Mouse (Mus musculus) MEL (cell line): ENCODE data around the gene Notch2. TPM values are rescaled to one million over a fixed set of nuclear protein-coding genes. Genes with fewer than 3 reads are reported as not detected.

ENCODE experiments used
- DNase-seq: peaks from one replicate; pipeline ENCODE4 v3.0.0; 2011; ENCODE audit warnings: low read depth, low spot score
- H3K27ac ChIP-seq: 2 replicates; pipeline ENCODE4 v1.5.1; 2012; ENCODE audit warnings: low read depth, mild to moderate bottlenecking, control low read depth, low read length, moderate library complexity; ENCODE audit not compliant: control insufficient read depth
- H3K27me3 ChIP-seq, 2 experiments: fragments of 150-350 bp in 1 of 2; sonication (generic) in 1 of 2; 2 replicates each; pipeline ENCODE4 v1.6.1; 2012; ENCODE audit warnings: low read length in 2 of 2, mild to moderate bottlenecking in 2 of 2, improper control_type of control experiment in 1 of 2, moderate library complexity in 1 of 2; ENCODE audit not compliant: insufficient read depth in 2 of 2, control insufficient read depth in 1 of 2
- H3K36me3 ChIP-seq, 2 experiments: 2 replicates each; pipeline ENCODE4 v1.6.1; 2012 to 2014; ENCODE audit warnings: low read length in 2 of 2, improper control_type of control experiment in 1 of 2, inconsistent platforms in 1 of 2, mild to moderate bottlenecking in 1 of 2; ENCODE audit not compliant: insufficient read depth in 2 of 2, control insufficient read depth in 1 of 2
- H3K4me1 ChIP-seq, 2 experiments: fragments of 150-350 bp in 1 of 2; sonication (generic) in 1 of 2; 2 replicates each; pipeline ENCODE4 v1.6.1; 2012; ENCODE audit warnings: low read length in 2 of 2, improper control_type of control experiment in 1 of 2, mild to moderate bottlenecking in 1 of 2; ENCODE audit not compliant: insufficient read depth in 2 of 2, control insufficient read depth in 1 of 2
- H3K4me3 ChIP-seq, 2 experiments: fragments of 150-350 bp in 1 of 2; sonication (generic) in 1 of 2; 2 replicates each; pipeline ENCODE4 v1.5.1; 2012; ENCODE audit warnings: low read depth in 2 of 2, low read length in 2 of 2, mild to moderate bottlenecking in 2 of 2, moderate library complexity in 2 of 2, control low read depth in 1 of 2, improper control_type of control experiment in 1 of 2; ENCODE audit not compliant: control insufficient read depth in 1 of 2, insufficient read depth in 1 of 2
- H3K79me2 ChIP-seq: 2 replicates; pipeline ENCODE4 v1.6.1; 2012; ENCODE audit warnings: mild to moderate bottlenecking, low read length, moderate library complexity; ENCODE audit not compliant: control insufficient read depth, poor library complexity, insufficient read depth
- H3K9ac ChIP-seq: 2 replicates; pipeline ENCODE4 v1.6.1; 2012; ENCODE audit warnings: low read depth, mild to moderate bottlenecking, control low read depth, low read length, moderate library complexity; ENCODE audit not compliant: control insufficient read depth, poor library complexity, severe bottlenecking
- H3K9me3 ChIP-seq: fragments of 150-350 bp; sonication (generic); replicated peaks from 2 replicates; pipeline ENCODE4 v1.6.1; 2012; ENCODE audit warnings: mild to moderate bottlenecking, low read length, improper control_type of control experiment, moderate library complexity; ENCODE audit not compliant: insufficient read depth
- BHLHE40 ChIP-seq: IDR thresholded peaks from 2 replicates; pipeline ENCODE4 v1.6.1; 2012; ENCODE audit warnings: low read depth, mild to moderate bottlenecking, inconsistent platforms, low read length, improper control_type of control experiment, borderline replicate concordance
- CHD1 ChIP-seq: IDR thresholded peaks from 2 replicates; pipeline ENCODE4 v1.6.1; 2012; ENCODE audit warnings: low read depth, mild to moderate bottlenecking, inconsistent platforms, low read length, improper control_type of control experiment
- E2F4 ChIP-seq: IDR thresholded peaks from 2 replicates; pipeline ENCODE4 v1.6.1; 2011; ENCODE audit warnings: low read depth, low read length, improper control_type of control experiment, borderline replicate concordance
- ELF1 ChIP-seq: IDR thresholded peaks from 2 replicates; pipeline ENCODE4 v1.6.1; 2014; ENCODE audit warnings: low read depth, mild to moderate bottlenecking, inconsistent platforms, low read length, improper control_type of control experiment, moderate library complexity
- EP300 ChIP-seq, 2 experiments: IDR thresholded peaks; 2 replicates each; pipeline ENCODE4 v1.6.1; 2011; ENCODE audit warnings: improper control_type of control experiment in 2 of 2, low read length in 2 of 2, low read depth in 1 of 2, mild to moderate bottlenecking in 1 of 2
- GABPA ChIP-seq: IDR thresholded peaks from 2 replicates; pipeline ENCODE4 v1.6.1; 2012; ENCODE audit warnings: low read depth, mild to moderate bottlenecking, inconsistent platforms, low read length, improper control_type of control experiment, moderate library complexity
- GATA1 ChIP-seq: IDR thresholded peaks from 2 replicates; pipeline ENCODE4 v1.6.1; 2011; ENCODE audit warnings: low read depth, low read length, improper control_type of control experiment
- HCFC1 ChIP-seq: IDR thresholded peaks from 2 replicates; pipeline ENCODE4 v1.6.1; 2012; ENCODE audit warnings: low read depth, mild to moderate bottlenecking, inconsistent platforms, low read length, improper control_type of control experiment, moderate library complexity
- JUND ChIP-seq: IDR thresholded peaks from 2 replicates; pipeline ENCODE4 v1.6.1; 2011; ENCODE audit warnings: low read depth, mild to moderate bottlenecking, improper control_type of control experiment, low read length
- KAT2A ChIP-seq: conservative IDR thresholded peaks from 2 replicates; pipeline ENCODE4 v1.6.1; 2012; ENCODE audit warnings: low read depth, low read length, improper control_type of control experiment, inconsistent platforms
- MAFK ChIP-seq: IDR thresholded peaks from 2 replicates; pipeline ENCODE4 v1.6.1; 2011; ENCODE audit warnings: low read depth, mild to moderate bottlenecking, low read length, improper control_type of control experiment, borderline replicate concordance
- MAX ChIP-seq: IDR thresholded peaks from 2 replicates; pipeline ENCODE4 v1.6.1; 2011; ENCODE audit warnings: low read length, improper control_type of control experiment
- MAZ ChIP-seq: IDR thresholded peaks from 2 replicates; pipeline ENCODE4 v1.6.1; 2012; ENCODE audit warnings: low read depth, mild to moderate bottlenecking, inconsistent platforms, low read length, improper control_type of control experiment
- MEF2A ChIP-seq: IDR thresholded peaks from 2 replicates; pipeline ENCODE4 v1.6.1; 2014; ENCODE audit warnings: low read depth, mild to moderate bottlenecking, inconsistent platforms, low read length, improper control_type of control experiment; ENCODE audit not compliant: poor library complexity, insufficient replicate concordance, severe bottlenecking; ENCODE audit errors: extremely low read depth
- MYB ChIP-seq: IDR thresholded peaks from 2 replicates; pipeline ENCODE4 v1.6.1; 2011; ENCODE audit warnings: mild to moderate bottlenecking, low read depth, low read length, improper control_type of control experiment
- NRF1 ChIP-seq: IDR thresholded peaks from 2 replicates; pipeline ENCODE4 v1.6.1; 2014; ENCODE audit warnings: low read depth, mild to moderate bottlenecking, inconsistent platforms, low read length, improper control_type of control experiment, moderate library complexity; ENCODE audit not compliant: poor library complexity, insufficient read depth, severe bottlenecking
- POLR2A ChIP-seq, 2 experiments: IDR thresholded peaks; 2 replicates each; pipeline ENCODE4 v1.6.1; 2011 to 2012; ENCODE audit warnings: low read length in 2 of 2, mild to moderate bottlenecking in 2 of 2, control low read depth in 1 of 2, improper control_type of control experiment in 1 of 2, low read depth in 1 of 2, moderate library complexity in 1 of 2; ENCODE audit not compliant: control insufficient read depth in 1 of 2, insufficient read depth in 1 of 2, poor library complexity in 1 of 2
- POLR2AphosphoS2 ChIP-seq: IDR thresholded peaks from 2 replicates; pipeline ENCODE4 v1.6.1; 2011; ENCODE audit warnings: low read length, improper control_type of control experiment
- RCOR1 ChIP-seq: IDR thresholded peaks from 2 replicates; pipeline ENCODE4 v1.6.1; 2012; ENCODE audit warnings: low read depth, mild to moderate bottlenecking, inconsistent platforms, low read length, improper control_type of control experiment
- SIN3A ChIP-seq: IDR thresholded peaks from 2 replicates; pipeline ENCODE4 v1.6.1; 2012; ENCODE audit warnings: low read length, improper control_type of control experiment, inconsistent platforms
- SMC3 ChIP-seq: IDR thresholded peaks from 2 replicates; pipeline ENCODE4 v1.6.1; 2011; ENCODE audit warnings: low read depth, low read length, improper control_type of control experiment
- TBP ChIP-seq: IDR thresholded peaks from 2 replicates; pipeline ENCODE4 v1.8.0; 2011; ENCODE audit warnings: low read depth, low read length, improper control_type of control experiment
- TCF12 ChIP-seq: IDR thresholded peaks from 2 replicates; pipeline ENCODE4 v1.6.1; 2014; ENCODE audit warnings: low read depth, mild to moderate bottlenecking, inconsistent platforms, low read length, improper control_type of control experiment, moderate library complexity
- USF1 ChIP-seq: IDR thresholded peaks from 2 replicates; pipeline ENCODE4 v1.6.1; 2014; ENCODE audit warnings: low read depth, mild to moderate bottlenecking, inconsistent platforms, low read length, improper control_type of control experiment, moderate library complexity
- ZC3H11A ChIP-seq: IDR thresholded peaks from 2 replicates; pipeline ENCODE4 v1.6.1; 2012; ENCODE audit warnings: low read depth, mild to moderate bottlenecking, inconsistent platforms, low read length, improper control_type of control experiment
- ZKSCAN1 ChIP-seq: IDR thresholded peaks from 2 replicates; pipeline ENCODE4 v1.6.1; 2012; ENCODE audit warnings: low read depth, mild to moderate bottlenecking, inconsistent platforms, low read length, improper control_type of control experiment, moderate library complexity
- ZMIZ1 ChIP-seq: IDR thresholded peaks from 2 replicates; pipeline ENCODE4 v1.6.1; 2012; ENCODE audit warnings: low read depth, mild to moderate bottlenecking, inconsistent platforms, low read length, improper control_type of control experiment, moderate library complexity
- ZNF384 ChIP-seq: IDR thresholded peaks from 2 replicates; pipeline ENCODE4 v1.6.1; 2012; ENCODE audit warnings: low read depth, mild to moderate bottlenecking, inconsistent platforms, low read length, improper control_type of control experiment
- polyA plus RNA-seq, 2 experiments: library from polyadenylated mRNA; stranded (reverse) in 1 of 2; unstranded in 1 of 2; fragments of >175 nt in 1 of 2; fragments of >200 nt in 1 of 2; gene quantifications; 2 replicates each; pipeline versions ENCODE4 v1.2.1 to v1.2.4; 2012; ENCODE audit warnings: low replicate concordance in 2 of 2, low read depth in 1 of 2; ENCODE audit not compliant: insufficient read length in 2 of 2, insufficient read depth in 1 of 2, missing spikeins in 1 of 2
- total RNA-seq: library from RNA; depleted of rRNA; stranded (reverse); fragments of 300-350 nt; gene quantifications from 2 replicates; pipeline ENCODE4 v1.2.3, GENCODE M21; 2012

The Notch2 gene
- total and polyA plus RNA-seq, 3 experiments = 16.2 to 36.6 (median 16.6) TPM

GRCm38 (mm10) chr3:98094629-98095583, 81.6 kb downstream of the Notch2 start:
- H3K9ac ChIP-seq = no peak overlapping the region
- no peak overlapping the region for H3K4me3 ChIP-seq
- no peak overlapping the region for H3K27ac ChIP-seq
- DNase-seq = no peak
- no peaks in the 10 kb centered on the region for H3K79me2 ChIP-seq
- H3K27me3 ChIP-seq = no peaks in the 10 kb centered on the region
- H3K9me3 ChIP-seq = no peaks in the 10 kb centered on the region
- H3K36me3 ChIP-seq = no peaks in the 10 kb centered on the region; a peak in 2 of 4 replicates
- peaks cover 0 to 4% of the 10 kb centered on the region in 2 experiments; a peak in 1 of 4 replicates for H3K4me1 ChIP-seq
- TF ChIP-seq ZNF384 = no peak
- TF ChIP-seq JUND = no peak
- TF ChIP-seq TBP = no peak
- no peak for TF ChIP-seq MAX
- TF ChIP-seq KAT2A = no peak
- TF ChIP-seq MAZ = no peak
- TF ChIP-seq HCFC1 = no peak
- TF ChIP-seq SMC3 = no peak
- no peak for TF ChIP-seq POLR2AphosphoS2
- no peak for TF ChIP-seq NRF1
- no peak for TF ChIP-seq CHD1
- no peak for TF ChIP-seq ZKSCAN1
- TF ChIP-seq E2F4 = no peak
- TF ChIP-seq GATA1 = no peak
- no peak for TF ChIP-seq USF1
- TF ChIP-seq MEF2A = no peak
- no peak for TF ChIP-seq ZMIZ1
- no peak for TF ChIP-seq TCF12

- no peaks in the 10 kb centered on the region for H3K27me3 ChIP-seq
- no peak for DNase-seq
- no peaks in the 10 kb centered on the region for H3K79me2 ChIP-seq
- H3K9me3 ChIP-seq = no peaks in the 10 kb centered on the region
- H3K4me1 ChIP-seq = no peaks in the 10 kb centered on the region
- no peak for TF ChIP-seq HCFC1
- TF ChIP-seq TBP = no peak
- no peak for TF ChIP-seq GABPA
- no peak for TF ChIP-seq E2F4
- no peak for TF ChIP-seq POLR2A (IDR thresholded peaks at IDR 0.05; ENCODE audit: control insufficient read depth in 1 of 2, insufficient read depth in 1 of 2, low read depth in 1 of 2, low read length in 2 of 2, poor library complexity in 1 of 2)
- no peak for TF ChIP-seq ZC3H11A
- TF ChIP-seq SIN3A = no peak
- no peak for TF ChIP-seq ELF1
- no peak for TF ChIP-seq NRF1
- no peak for TF ChIP-seq CHD1
- TF ChIP-seq MAX = no peak
- TF ChIP-seq POLR2AphosphoS2 = no peak
- no peak for TF ChIP-seq RCOR1
- no peak for TF ChIP-seq BHLHE40
- TF ChIP-seq EP300 (IDR thresholded peaks at IDR 0.05; ENCODE audit: low read depth in 1 of 2, low read length in 2 of 2) = no peak
- TF ChIP-seq MAFK = no peak
- no peak for TF ChIP-seq MYB
- no peak overlapping the region for H3K27ac ChIP-seq
- no peak overlapping the region for H3K4me3 ChIP-seq
- H3K36me3 ChIP-seq = peaks cover 0 to 4% of the 10 kb centered on the region in 2 experiments; a peak in 2 of 4 replicates
- H3K9ac ChIP-seq = no peak overlapping the region
Observed at GRCm38 (mm10) chr3:98096981-98097380, 83.7 kb downstream of the Notch2 start.
